Mouse (Mus musculus): ENCODE data around the gene Thap7.

- no peak for TF ChIP-seq CTCF (conservative IDR thresholded peaks at IDR 0.05; ENCODE audit: insufficient read depth, insufficient read length, low read depth, low read length)
- no peak for TF ChIP-seq POLR2A (IDR thresholded peaks at IDR 0.05; ENCODE audit: low read depth, low read length)
Observed at GRCm38 (mm10) chr16:17525524-17525923, 5.4 kb downstream of the Thap7 start.
